Mouse (Mus musculus): ENCODE measurements around the gene Cacna2d3.

Cacna2d3 gene

DNA sequence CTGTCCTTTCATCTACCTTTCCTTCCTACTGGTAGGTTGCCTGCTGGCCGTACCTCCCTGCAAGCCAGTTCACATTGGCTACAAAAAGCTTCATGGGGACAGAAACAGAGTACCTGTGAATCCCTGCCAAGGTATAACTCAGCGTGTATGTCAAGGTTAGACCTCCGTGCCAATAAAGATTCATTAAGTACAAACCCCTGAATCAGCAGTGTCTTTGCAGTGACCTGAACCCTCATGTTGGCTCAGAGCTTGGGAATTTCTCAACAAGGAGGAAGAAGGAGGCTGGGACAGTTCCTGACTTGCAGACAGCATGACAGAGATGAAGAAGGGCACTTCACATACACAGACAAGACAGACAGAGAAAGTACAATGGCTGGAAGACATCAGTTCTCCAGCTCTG lies 225.1 kb downstream of the Cacna2d3 start:
- DNase-seq (ENCODE audit: low spot score in 2 of 2) = no peak

DNA sequence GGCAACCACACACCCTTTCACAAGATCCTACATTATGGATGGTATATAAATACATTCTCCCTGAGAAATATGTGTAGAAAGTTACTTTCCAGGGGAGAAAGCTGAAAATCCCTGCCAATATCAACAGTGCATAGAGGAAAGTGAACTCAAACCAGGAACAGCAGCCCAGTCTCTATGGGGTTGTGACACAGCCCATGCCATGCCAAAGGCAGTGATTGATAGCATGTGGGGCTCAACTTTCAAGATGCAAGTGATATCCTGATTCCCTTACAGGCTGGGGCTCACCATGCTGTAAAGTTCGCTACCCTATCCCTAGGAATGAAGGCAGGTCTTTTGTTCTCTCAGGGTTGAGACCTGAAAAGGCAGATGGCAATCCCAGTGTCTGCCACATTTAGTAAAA lies 229.9 kb downstream of the Cacna2d3 start:
- no peak for DNase-seq (ENCODE audit: low spot score in 2 of 2)

DNA sequence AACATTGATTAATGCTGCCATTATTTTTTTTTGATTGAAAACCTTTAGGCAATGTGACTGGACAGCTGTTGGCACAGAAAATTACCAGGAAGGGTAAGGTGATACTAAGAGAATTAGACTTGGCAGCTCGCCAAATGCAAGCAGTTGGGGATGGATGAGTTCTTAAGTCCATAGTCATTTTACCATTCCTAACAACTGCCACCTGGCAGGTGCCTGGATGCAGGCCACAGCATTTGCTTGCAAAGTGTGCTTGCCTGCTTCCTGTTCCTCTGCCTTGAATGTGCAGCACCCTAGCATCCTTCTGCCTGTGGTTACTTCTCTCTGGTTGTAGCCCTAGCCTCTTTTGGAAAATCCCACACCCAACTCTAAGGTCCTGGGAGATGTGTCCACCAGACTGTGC lies 236.2 kb downstream of the Cacna2d3 start:
- no peak for DNase-seq (ENCODE audit: low spot score in 2 of 2)

DNA sequence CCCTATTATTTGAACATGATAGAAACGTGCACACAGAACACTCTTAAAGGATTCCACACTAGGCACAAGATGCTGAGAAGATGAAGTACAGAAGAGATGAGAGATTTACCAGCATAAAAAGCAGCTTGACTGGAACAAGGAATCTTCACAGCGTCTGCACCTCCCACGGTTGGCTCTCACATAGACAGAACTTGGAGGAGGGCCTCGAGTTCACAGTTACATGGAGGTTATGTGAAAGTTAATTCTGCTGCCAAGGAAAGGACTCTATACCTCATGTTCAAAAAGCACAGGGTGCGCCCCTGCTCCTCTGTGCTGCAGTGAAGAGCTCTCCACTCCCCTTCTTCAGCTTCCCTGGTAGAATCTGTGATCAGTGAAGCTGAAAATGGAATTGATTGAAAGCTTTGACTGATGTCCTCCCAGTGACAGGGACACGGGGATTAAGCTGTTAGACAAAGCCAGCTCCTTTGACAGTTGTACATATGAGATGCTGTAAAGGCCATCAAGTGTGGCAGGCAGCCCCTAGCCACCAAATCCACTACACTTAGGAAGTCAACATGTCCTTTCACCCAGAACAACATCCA lies 243.2 kb downstream of the Cacna2d3 start:
- DNase-seq (ENCODE audit: low spot score in 2 of 2) = no peak

DNA sequence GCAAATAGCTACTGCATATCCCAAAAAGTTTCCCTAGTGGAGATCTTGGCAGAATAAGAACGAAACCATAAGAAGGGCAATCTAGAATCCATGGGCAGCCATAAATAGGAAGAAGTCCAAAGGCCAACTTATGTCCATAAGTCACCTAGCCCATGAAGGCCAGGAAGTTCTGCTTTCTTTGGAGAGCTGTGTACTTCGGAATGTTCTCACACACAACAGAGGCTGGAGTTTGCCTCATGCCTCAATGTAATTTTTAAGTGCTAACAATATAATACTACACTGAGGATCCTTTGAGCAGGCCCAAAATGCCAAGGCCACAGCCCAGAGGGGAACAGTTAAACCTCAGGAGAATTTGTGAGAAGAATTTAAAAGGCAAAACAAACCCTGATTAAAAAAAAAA lies 257.4 kb downstream of the Cacna2d3 start:
- DNase-seq (ENCODE audit: low spot score in 2 of 2) = no peak

DNA sequence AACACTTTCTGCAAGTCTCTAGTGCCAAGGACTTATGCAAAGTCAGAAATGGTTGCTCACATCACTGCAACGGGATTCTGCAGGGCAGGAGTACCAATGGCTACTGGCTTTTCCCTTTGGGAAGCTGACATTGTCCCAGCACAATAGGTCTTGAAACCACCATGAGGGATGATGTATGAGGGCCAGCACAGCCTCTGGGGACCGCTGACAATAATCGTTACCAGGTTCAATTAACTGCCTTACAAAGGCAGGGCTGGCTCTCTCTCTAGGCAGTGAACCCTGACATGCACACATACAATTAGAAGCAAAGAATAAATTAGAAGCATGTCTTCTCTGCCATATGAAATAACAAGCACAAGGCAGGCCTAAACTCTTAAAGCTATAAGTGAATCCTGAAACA lies 272.5 kb downstream of the Cacna2d3 start:
- DNase-seq (ENCODE audit: low spot score in 2 of 2) = no peak

DNA sequence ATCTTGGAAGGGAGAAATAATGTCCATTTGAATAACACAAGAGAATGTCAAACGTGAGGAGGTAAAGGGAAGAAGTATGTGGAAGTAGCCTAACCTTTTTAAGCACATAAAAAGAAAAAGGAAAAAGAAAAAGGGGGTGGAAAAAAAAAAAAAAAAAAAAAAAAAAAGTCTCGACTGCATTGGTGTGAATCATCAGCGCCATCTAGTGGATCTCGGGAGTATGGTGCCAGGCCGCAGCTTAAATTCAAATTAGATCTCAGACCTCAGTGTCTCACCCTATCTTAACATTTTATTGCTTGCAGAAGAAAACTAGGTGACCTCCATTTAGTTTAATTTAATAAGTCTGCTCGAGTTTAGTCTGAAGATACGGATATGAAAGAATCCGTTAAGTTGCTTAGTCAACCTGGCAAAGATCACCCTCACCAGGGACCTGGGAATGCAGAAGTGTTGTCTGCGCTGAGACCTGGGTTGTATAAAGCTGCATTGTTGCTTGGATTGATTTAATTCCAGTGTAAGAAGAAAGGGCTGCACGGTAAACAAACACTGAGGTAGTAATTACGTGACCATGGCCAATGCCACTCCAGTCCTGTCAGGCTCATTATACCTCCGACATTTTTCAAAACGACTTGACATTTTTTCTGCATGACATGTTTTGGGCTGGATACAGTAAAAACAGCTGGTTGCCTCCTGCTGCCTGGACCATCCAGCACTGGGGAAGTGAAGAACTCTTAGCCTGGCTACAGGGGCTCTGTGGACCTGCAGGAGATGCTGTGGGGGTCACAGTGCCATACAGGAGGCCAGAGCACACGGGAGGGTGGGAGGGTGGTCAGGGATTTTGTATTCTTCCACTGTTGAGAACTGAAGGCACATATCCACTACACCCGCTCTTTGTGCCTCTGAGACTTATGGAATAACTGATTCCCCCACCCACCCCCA lies 278.3 kb downstream of the Cacna2d3 start:
- no peak for DNase-seq (ENCODE audit: low spot score in 2 of 2)

DNA sequence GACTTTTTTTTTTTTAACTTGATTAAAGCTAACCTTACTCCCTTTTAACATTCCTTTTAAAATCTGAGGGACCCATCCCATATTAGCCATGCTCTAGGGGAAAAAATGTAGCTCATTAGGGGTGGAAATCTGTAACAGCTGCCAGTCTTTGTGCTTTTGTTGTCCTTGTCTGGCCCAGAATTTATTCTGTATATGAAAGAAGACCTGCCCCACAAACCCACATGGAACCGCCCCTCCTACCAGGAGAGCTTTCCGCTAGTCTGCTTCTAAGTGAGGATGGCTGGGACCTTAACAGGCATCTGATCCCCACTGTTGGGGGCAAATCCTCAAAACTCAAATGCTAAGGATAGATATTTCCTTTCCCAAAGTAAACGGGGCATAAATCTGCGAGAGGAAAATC lies 279.2 kb downstream of the Cacna2d3 start:
- no peak for DNase-seq (ENCODE audit: low spot score in 2 of 2)

DNA sequence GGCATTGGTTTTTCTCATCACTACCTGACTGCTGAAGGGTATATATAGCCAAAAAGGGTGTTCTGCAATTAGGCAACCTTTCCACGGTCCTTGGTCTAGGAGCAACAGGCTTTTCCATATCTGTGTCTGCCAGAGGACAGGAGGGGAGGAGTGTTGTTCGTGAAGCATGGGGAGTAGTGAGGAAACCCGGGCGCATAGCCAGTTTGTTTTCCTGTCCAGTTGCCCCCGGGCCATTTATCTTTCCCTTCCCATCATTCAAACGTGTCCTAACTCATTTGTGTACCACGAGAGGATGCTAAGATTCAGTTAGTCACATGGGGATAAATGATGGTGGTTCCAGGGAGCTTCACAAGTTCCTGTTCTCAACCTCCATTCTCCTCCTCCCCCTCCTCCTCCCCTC lies 283.0 kb downstream of the Cacna2d3 start:
- DNase-seq (ENCODE audit: low spot score in 2 of 2) = no peak

DNA sequence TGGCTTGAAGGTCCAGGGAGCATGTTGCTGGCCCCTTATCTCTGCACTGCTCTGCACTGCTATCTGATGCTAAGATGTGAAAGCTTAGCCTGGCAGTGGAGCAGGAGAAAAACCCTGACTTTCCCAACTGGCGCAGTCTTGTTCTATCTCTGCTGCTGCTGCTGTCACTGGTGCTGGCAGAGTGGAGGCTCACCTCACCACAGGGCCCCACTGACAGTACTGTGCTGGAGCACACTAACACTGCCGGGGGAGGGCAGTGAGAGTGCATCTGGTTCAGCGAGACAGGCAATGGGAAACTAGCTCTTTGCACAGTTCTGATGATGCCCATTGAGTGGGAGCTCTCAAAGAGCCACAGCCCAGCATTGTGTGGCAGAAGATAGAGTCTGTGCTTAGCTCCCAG lies 283.4 kb downstream of the Cacna2d3 start:
- DNase-seq (ENCODE audit: low spot score in 2 of 2) = no peak

DNA sequence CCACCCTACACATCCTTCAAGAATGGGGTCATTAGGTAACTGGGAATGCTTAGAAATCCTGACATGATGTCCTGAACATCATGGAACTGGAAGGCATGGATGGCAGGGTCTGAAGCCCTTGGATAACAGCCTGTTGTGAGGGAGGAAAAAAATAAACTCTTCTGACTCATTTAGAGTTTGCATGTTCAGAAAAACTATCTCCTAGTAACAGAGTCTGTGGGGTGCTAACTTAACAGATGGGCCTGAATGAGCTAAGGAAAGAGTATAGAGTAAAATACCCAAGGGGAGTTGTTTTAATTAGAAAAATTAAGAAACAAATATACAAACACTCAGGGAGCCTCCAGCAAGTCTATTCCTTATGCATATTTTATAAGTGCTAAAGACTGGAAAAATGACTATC lies 286.5 kb downstream of the Cacna2d3 start:
- no peak for DNase-seq (ENCODE audit: low spot score in 2 of 2)

DNA sequence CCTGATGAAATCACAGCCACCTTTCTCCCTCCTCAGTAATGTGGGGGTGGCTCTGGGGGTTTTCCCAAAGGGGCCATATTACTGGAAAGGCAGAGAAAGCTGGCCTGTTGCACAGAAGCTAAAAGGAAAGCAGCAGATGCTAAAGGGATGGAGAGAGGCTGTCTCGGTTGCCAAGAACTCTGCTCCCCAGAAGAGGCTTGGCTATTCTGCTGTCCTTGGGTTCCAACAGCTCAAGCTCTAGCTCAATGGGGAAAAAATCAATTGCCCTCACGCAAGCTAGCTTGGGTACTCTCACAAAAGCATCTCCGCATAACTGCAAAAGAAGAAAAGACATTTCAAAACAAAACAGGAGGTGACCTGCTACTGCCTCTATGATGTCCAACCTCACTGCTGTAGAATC lies 287.9 kb downstream of the Cacna2d3 start:
- DNase-seq (ENCODE audit: low spot score in 2 of 2) = no peak

DNA sequence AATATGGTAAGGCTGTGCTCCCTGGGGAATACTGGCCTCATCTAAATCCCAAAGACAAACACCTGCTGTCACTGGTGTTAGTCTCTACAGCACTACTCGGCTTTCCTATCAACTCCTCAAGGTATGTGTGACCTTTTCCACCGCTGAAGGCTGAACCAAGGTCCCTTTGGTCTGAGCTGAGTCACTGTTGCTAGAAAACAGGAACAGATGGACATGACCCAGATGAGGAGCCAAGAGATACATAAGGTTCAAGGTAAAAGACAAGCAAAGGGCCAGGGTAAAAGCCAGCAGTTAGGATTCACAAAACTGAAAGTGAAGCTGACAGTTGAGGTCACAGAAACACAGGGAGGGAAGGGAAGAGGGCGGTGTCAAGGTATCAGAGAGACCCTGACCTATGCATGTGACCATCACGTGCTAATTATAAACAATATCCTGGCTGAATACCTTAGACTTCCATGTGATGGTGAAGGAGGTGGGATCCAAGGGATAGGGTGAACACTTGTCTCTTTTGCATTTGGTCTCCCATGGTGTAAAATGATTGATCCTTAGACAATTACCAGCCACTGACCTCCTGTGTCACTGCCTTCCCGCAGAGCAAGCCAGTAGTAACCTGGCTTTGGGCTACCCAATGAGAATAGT lies 288.5 kb downstream of the Cacna2d3 start:
- DNase-seq (ENCODE audit: low spot score in 2 of 2) = no peak

DNA sequence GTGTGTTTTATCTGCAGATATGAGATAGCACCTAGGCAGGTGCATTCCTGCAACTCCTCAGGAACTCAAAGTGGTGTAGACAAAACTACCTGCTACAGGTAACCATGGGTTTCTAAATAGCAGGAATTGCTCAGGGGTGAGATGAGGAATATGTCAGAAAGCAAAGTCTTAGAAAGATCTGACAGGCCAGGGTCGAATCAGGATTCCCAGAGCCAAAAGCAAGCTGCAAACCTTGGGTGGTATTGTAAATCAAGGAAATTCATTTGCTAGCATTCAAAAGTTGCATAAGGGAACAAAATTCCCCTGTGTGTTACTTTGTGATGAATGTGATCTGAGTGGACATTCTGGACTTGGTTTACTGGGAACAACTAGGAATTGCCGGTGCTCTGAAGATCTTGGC lies 291.9 kb downstream of the Cacna2d3 start:
- no peak for DNase-seq (ENCODE audit: low spot score in 2 of 2)

DNA sequence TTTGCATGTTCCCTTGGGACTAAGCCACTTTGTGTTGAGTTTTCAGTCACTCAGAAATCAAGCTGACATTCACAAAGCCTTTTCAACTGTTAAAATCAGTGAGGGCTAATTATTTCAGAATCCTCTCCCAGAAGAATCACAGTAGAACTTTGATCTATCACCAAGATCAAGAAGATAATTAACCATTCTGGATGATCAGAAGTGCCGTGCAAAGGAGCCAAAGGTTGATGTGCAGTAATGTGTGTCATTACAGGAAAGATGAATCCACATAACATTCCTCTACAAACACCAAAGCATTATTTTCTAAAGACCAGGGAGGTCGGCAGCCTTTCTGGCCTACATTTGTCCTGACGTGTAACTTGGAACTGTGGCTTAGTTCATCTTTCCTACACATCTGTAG lies 296.0 kb downstream of the Cacna2d3 start:
- DNase-seq (ENCODE audit: low spot score in 2 of 2) = no peak

DNA sequence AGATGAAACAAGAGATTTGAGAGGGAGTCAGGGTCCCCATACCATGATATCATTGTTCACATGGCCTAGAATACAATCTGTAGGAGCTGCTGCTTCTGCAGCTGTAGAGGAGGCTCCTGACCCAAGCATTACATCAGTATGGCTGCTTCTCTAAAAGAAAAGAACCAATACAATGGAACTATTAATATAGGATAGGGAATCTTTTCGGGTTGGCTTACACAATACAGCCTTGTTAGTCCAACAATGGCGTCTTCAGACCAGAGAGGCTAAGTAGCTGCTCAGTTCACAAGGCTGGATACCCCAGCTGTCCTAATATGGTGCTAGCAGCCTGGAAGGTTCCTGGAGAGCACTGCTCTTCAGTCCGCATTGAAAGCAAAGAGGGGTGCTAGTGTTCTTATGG lies 296.5 kb downstream of the Cacna2d3 start:
- DNase-seq (ENCODE audit: low spot score in 2 of 2) = no peak

DNA sequence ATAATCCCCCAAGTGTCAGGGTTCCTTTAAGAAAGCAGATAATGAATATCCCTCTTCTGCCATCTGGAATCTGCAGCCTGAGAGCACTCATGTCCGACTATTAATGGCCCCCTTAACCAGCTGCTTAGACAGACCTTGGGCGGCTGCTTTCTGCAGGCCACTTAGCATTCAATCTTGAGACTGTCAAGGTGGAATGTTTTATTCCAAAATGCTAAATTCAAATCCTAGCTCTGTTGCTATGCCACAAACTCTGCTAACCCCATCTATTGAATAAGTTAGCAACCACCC lies 315.8 kb downstream of the Cacna2d3 start:
- no peak for DNase-seq (ENCODE audit: low spot score in 2 of 2)

DNA sequence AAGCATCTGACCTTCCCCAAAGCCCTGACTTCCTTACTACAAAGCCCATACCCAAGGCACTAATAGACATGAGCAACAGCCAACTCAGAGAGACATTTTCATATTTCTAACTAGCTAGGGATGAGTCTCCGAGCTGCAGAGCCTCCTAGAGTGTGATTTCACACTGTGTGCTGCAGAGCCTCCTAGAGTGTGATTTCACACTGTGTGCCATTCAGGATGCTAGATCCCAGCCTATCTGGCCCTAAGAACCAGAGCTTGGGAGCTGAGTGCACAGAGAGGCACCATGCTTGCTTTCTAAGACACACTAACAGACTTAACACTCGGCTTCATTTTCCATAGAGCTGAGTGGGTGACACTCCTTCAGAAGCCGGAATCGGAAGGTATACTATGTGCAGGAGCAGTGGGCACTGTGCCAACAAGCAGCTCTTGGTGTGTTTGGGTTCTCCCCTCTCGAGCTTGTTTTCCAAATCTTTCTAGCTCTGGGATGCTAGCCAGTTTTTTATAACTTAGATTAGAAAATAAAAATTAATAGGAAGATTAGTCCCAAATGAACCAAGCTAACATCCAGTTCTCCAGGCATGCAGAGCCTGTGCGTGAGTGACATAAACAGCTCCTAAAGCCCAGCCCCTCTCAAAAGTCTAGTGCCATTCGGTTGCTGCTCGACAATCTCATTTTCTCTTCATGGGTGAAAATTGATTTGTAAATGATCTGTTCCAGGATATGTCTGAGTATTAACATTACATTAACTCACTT lies 316.4 kb downstream of the Cacna2d3 start:
- no peak for DNase-seq (ENCODE audit: low spot score in 2 of 2)

DNA sequence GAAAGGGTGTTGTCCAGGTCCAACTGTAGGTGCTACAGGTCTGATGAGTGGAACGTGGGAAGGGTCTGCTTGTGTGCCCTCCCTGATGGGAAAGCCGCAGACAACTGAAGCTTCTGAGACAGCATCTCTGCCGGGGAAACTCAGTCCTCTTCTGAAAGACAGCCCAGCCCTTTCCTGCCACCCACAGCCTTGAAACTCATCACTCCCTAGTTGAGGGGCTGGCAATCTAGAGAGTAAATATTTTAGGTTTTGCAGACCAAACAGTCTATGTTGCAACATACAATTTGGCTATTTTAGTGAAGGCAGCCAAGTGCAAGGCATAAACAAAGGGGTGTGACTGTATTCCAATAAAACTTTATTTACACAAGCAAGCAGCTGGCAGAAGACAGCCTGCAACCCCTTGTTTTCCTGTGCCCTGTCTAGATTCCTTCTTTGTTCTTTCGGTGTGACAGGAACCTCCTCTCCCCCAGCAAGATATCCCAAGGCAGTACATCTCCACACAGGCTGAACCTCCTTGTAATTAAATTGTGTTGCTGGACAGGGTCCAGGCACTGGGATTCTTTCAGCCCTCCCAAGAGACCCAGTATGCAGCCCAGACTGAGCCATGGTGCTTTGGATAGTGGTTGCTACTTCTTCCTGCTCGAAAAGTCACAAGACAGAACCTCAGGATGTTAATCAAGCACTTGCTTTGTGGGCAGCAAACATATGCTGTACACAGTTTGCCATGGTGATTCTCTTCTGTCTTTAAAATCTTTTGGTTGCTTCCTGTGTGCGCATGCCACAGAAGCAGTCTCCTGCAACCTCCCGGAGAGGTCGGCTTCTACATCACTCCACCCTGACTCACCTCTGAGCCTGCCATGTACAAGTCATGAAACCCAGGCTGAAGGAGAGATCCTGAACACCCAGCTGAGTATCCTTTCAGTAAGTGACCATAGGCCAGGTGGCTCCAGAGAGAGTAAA lies 317.5 kb downstream of the Cacna2d3 start:
- DNase-seq (ENCODE audit: low spot score in 2 of 2) = no peak

DNA sequence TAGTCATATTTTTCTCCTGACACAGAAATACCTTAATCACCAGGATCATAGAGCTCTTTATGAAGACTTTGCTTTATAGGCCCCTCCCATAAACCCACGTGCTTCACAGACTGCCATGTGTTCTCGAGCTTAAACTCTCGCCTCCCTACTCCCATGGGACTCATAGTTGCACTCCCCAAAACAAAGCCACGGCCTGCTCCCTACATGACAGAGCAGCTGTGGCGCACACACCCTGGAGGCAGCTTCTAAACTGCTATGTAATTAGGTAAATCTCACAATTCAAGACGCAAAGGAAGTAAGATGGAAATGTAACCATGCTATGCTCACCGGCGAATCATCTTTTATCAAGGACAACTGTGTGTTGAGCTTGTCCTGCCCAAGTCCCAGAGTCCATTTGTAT lies 319.2 kb downstream of the Cacna2d3 start:
- no peak for DNase-seq (ENCODE audit: low spot score in 2 of 2)

DNA sequence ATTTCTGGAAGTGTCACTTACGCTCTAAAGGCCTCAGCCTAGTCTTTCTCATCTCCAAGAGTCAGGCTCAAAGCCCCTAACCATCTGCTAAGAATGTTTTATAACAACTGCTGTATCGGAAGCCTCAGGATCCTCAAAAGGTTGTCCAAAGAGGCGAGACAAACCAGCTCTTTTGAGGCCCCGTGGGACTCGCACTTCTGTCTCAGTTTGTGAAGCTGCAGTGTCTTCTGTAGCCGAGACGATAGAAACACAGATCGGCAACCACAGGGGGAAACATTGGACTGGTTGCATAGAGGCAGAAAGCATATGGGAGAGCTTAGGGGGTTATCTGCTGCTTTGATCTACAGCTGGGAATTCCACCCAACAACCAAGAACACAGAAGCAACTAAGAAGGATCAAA lies 327.9 kb downstream of the Cacna2d3 start:
- DNase-seq (ENCODE audit: low spot score in 2 of 2) = no peak

All from urinary bladder, postnatal 4 days (tissue).